Mouse (Mus musculus) frontal cortex, postnatal 10 days (tissue): ENCODE measurements at regions not wholly inside any gene's neighbourhood (a gene's known extent, or its start where the extent isn't known, plus 50 kb on each side); places are given as distances from the start of the nearest gene placed in this dataset.

Source experiments
- DNase-seq, 2 experiments: peaks; one replicate each; pipeline ENCODE4 v3.0.0; 2022; ENCODE audit warnings: low spot score in 2 of 2, mixed read lengths in 1 of 2

DNA sequence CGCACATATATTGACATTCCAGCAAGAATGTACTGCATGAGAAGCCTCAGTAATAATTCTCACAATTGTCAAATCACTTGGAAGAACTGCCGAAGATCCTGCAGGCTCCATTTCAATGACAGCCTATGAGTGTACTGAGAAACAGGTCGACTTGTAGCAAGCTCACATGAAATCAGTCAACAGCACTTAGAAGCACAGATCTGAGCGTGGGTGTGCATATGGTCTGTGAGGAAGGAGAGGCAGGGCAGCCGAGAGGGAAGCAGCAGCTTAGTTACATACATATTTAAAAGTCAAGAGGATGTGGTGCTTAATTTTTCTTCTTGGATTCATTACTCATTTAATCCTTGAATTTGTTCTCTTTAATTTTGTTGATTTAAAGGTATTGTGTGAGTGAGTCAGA lies 967.4 kb upstream of the Epha7 start:
- peak; percentile 17 to 23 for DNase-seq

GRCm38 (mm10) chr4:27846106-27846622 lies 966.8 kb upstream of the Epha7 start:
- DNase-seq = no peak

DNA sequence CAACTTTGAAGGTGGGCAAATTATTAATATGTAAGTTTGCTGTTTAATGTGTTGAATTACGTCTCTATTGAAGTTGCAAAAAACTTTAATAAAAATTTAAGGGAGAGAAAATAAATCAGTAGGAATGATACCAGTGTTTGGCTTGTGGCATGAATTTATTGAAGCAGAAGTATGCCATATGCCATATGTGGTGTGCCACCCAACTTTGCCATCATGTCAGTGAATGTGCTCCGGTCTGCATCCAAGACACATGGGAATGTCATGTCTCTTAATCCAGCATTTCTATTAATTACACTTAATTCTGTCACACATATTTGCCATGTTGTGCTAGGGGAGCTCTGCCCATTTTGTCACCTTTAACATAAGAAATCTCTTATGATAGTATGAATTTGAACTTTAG lies 956.8 kb upstream of the Epha7 start:
- no peak for DNase-seq

DNA sequence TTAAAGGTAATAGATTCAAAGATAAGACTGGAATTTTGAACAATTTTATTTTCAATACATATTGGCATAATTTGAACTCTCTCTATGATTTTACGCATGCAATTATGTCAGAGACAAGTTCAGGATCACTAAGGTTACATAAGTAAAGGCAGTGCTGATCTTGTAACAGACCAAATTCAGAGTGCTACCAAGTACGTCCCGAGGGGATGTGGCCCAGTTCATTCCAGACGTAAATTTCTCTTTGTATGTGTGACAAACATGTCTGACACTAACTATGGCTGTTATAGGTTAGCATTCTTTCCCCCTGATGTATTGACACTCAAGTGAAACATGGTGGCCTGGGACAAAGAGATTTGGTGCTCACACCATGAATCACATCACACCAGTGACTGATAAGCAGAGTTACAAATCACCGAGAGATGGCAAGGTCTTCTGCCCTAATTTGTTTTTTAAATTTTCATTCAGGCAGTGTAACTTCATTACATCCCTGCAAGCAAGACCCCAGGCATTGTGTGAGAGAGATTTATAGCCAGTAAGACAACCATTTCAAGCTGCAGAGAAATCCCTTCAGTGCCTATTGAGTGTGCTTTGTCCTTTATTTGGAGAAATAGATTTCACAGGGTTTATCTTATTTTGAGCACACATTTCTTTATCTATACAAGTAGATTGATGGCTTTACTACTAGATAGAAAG lies 925.5 kb upstream of the Epha7 start:
- no peak for DNase-seq

DNA sequence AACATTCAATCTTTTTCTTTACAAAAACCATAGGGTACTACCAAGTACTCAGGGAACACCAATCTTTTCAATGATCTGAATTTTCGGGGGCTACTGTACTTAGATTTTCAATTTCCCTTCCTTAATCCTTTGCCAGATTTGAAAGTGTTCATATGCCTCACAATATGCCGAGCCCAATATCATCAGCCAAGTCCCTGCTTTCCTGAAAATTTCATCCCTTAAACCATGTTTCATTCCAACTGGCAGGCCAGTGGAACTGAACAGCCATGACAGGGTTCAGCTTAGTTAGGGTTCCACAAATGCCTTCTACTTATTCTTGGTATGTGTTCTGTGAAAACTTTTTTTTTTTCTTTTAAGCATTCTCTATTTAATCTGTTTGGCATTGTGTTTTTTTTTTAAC lies 916.5 kb upstream of the Epha7 start:
- DNase-seq = no peak

DNA sequence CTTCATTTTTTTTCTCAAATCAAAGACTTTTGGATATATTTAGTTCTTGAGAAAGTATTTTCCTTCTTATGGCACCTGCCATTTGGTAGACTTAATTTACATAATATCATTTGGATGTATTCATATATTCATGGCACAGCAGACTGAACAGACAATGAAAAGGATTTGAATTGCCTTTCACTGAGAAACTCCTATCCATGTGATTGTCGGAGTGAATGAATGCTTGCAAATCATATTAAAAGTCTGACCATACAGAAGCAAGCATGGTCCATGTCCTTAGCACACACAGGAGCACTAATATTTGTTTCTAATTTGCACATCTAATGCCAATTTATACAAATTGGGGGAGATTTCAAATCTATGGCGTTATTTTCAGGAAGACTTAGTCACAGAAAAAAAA lies 867.6 kb upstream of the Epha7 start:
- no peak for DNase-seq

- DNase-seq = no peak
Measured at GRCm38 (mm10) chr4:27945768-27946167, 867.2 kb upstream of the Epha7 start.

GRCm38 (mm10) chr4:27949970-27950717 lies 862.8 kb upstream of the Epha7 start:
- DNase-seq = no peak

GRCm38 (mm10) chr4:27965046-27965681 lies 847.8 kb upstream of the Epha7 start:
- DNase-seq = peak; percentile 8 to 13

DNA sequence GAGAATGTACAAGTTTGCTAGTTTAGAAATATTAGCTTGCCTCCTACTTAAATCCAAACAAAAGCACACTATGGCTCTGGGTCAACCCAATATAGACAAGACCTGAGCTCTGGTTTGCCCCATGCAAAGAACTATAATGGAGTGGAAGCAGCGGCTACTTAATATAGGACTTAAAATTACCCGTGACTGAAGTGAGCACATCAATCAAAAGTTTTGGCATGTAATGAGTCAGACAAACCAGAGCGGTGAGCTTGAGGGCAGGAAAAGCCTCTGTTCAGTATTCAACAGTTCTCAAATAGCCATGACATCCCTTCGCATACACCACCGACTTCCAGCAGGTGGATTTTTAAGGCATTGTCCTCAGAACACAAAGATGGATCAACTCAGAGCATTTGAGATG lies 842.4 kb upstream of the Epha7 start:
- DNase-seq = no peak

- DNase-seq = no peak
Measured at GRCm38 (mm10) chr4:27979210-27979771, 833.6 kb upstream of the Epha7 start.

DNA sequence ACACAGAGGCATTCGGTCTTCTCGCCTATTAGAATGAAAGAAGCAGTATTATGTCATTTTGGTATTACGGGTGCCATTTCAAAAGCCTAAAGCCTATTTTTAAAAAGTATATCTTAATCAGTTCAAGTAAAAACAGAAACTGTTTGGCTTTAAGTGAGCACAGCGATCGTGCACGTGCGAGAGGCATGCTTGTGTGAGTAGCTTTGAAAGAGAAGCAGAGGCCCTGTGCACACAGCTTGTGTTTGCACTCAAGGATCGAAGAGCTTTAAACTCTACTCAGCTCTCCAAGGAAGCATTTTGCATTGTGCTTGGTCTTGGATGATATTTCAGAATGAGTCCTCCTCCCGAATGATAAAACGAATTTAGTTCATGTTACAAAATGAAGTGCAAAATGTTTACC lies 833.1 kb upstream of the Epha7 start:
- no peak for DNase-seq

GRCm38 (mm10) chr4:27981309-27981708 lies 831.6 kb upstream of the Epha7 start:
- no peak for DNase-seq

GRCm38 (mm10) chr4:27987986-27988423 lies 824.9 kb upstream of the Epha7 start:
- no peak for DNase-seq

GRCm38 (mm10) chr4:27994411-27994810 lies 818.5 kb upstream of the Epha7 start:
- DNase-seq = no peak

DNA sequence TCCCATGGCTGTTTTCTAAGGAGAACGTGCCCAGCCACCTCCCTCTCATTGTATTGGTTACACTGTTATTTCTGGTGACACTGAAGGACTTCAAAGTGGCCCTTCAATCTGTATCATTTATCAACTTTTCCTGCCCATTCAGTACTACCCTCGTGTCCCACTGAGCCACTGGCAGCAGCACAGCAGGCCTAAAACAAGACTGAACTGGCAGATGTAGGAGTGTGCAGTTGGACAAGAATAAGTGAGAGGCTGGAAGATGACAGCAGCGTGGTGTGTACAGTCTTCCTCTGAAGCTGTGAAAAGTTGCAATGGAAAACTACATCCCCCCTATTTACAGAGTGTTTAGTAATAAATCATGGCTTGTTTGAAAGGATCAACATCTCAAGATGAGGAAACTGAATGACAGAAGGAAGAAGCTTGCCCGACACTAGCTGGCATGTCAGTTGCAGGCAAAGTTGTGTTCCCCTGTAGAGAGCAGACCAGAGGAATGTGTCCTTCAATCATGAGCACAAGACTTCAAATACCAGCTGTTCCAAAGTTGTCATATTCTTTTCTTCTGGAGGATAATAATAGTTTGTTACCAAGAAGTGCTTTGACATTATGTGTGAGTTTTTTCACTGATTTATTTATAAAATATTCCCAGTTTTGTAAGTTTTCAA lies 811.0 kb upstream of the Epha7 start:
- DNase-seq = no peak
